Mouse (Mus musculus) hindbrain, embryonic 14.5 days (tissue): Measurements from ENCODE around the gene Cpeb2. TPM values are rescaled to one million over a fixed set of nuclear protein-coding genes. Genes with fewer than 3 reads are reported as not detected.

ENCODE experiments used
- ATAC-seq: fragments of 200-750 bp; cut with Nextera tagmentation; 2 replicates; pipeline ENCODE4 v1.8.0; 2017; ENCODE audit warnings: moderate number of reproducible peaks, mild to moderate bottlenecking, moderate TSS enrichment, moderate library complexity; ENCODE audit not compliant: low FRiP score
- DNase-seq: peaks from one replicate; pipeline ENCODE4 v3.0.0-alpha.2; 2015; ENCODE audit warnings: low spot score
- H3K27ac ChIP-seq: fragments of 300-500 bp; sonication (generic); 2 replicates; pipeline ENCODE4 v1.5.1; 2014; ENCODE audit warnings: mild to moderate bottlenecking, moderate library complexity
- H3K27me3 ChIP-seq: fragments of 300-500 bp; sonication (generic); 2 replicates; pipeline ENCODE4 v1.6.1; 2014; ENCODE audit warnings: mild to moderate bottlenecking, low read length, mixed read lengths; ENCODE audit not compliant: control insufficient read depth, insufficient read depth
- H3K36me3 ChIP-seq: fragments of 300-500 bp; sonication (generic); replicated peaks from 2 replicates; pipeline ENCODE4 v1.6.1; 2014; ENCODE audit not compliant: control insufficient read depth, insufficient read depth
- H3K4me1 ChIP-seq: fragments of 300-500 bp; sonication (generic); replicated peaks from 2 replicates; pipeline ENCODE4 v1.6.1; 2014; ENCODE audit warnings: antibody characterized with exemption, low read length, mixed read lengths; ENCODE audit not compliant: control insufficient read depth, insufficient read depth
- H3K4me2 ChIP-seq: fragments of 300-500 bp; sonication (generic); replicated peaks from 2 replicates; pipeline ENCODE4 v1.6.1; 2014; ENCODE audit warnings: mild to moderate bottlenecking, moderate library complexity
- H3K4me3 ChIP-seq: fragments of 300-500 bp; sonication (generic); replicated peaks from 2 replicates; pipeline ENCODE4 v1.5.1; 2014; ENCODE audit warnings: mild to moderate bottlenecking, low read length
- H3K9ac ChIP-seq: fragments of 300-500 bp; sonication (generic); 2 replicates; pipeline ENCODE4 v1.6.1; 2014
- H3K9me3 ChIP-seq: fragments of 300-500 bp; sonication (generic); 2 replicates; pipeline ENCODE4 v1.6.1; 2016; ENCODE audit warnings: low read length; ENCODE audit not compliant: control insufficient read depth
- WGBS: fragments of 180-500 bp; shearing (Covaris S2); extraction: QIAGEN DNeasy Blood & Tissue Kit; methylation state at CpG from one replicate; pipeline ENCODE4 v1.1.7; 2014; 5-methylcytosine and 5-hydroxymethylcytosine counted together
- polyA plus RNA-seq: library from polyadenylated mRNA; unstranded; fragments of >200 nt; fragmentation: Nextera tagmentation; extraction: Ambion mirVana; gene quantifications from 2 replicates; pipeline ENCODE4 v1.2.1, GENCODE M21; 2014

The Cpeb2 gene
- polyA plus RNA-seq, 1 experiment from 2014 or later: 25.6 TPM

- Histone ChIP-seq H3K4me1 (no peaks in the 10 kb centered on the region), H3K4me2 (no peak overlapping the region), H3K9me3 (no peaks in the 10 kb centered on the region), H3K36me3 (no peaks in the 10 kb centered on the region), H3K27me3 (no peaks in the 10 kb centered on the region), H3K9ac (no peak overlapping the region), H3K4me3 (no peak overlapping the region), H3K27ac (no peak overlapping the region)
- DNase-seq (no peak), ATAC-seq (no peak)
- 97% methylated on average over 3 of the region's 3 CpGs for WGBS
Observed at GRCm38 (mm10) chr5:43330260-43330659, 97.3 kb downstream of the Cpeb2 start.

- Histone ChIP-seq H3K27ac (no peak overlapping the region), H3K4me1 (no peaks in the 10 kb centered on the region), H3K36me3 (no peaks in the 10 kb centered on the region), H3K4me3 (no peak overlapping the region), H3K9me3 (no peaks in the 10 kb centered on the region), H3K9ac (no peak overlapping the region), H3K4me2 (no peak overlapping the region), H3K27me3 (no peaks in the 10 kb centered on the region)
- 76% methylated on average over 2 of the region's 2 CpGs for WGBS
- no peak for ATAC-seq
- DNase-seq: no peak
Observed at GRCm38 (mm10) chr5:43334469-43334868, 101.5 kb downstream of the Cpeb2 start.

- H3K27me3 ChIP-seq: no peaks in the 10 kb centered on the region
- no peak for ATAC-seq
- no peaks in the 10 kb centered on the region for H3K9me3 ChIP-seq
- no peak for DNase-seq
- no peak overlapping the region for H3K4me2 ChIP-seq
- no peak overlapping the region for H3K9ac ChIP-seq
- H3K27ac ChIP-seq: no peak overlapping the region
- H3K36me3 ChIP-seq: no peaks in the 10 kb centered on the region
- H3K4me3 ChIP-seq: no peak overlapping the region
- H3K4me1 ChIP-seq: no peaks in the 10 kb centered on the region
- 90% methylated on average over 1 of the region's 1 CpGs for WGBS
Observed at GRCm38 (mm10) chr5:43337212-43337611, 104.2 kb downstream of the Cpeb2 start.

- Histone ChIP-seq H3K4me1 (no peaks in the 10 kb centered on the region), H3K4me2 (no peak overlapping the region), H3K27me3 (no peaks in the 10 kb centered on the region), H3K9ac (no peak overlapping the region), H3K27ac (peak overlapping the region; percentile 57; the same call in 1 of the 2 replicates), H3K36me3 (no peaks in the 10 kb centered on the region), H3K4me3 (no peak overlapping the region), H3K9me3 (no peaks in the 10 kb centered on the region)
- ATAC-seq (peak; percentile 64; the same call in 1 of the 2 replicates), DNase-seq (peak; percentile 56)
- WGBS: 39% methylated on average over 10 of the region's 10 CpGs
Observed at GRCm38 (mm10) chr5:43338771-43339475, 106.0 kb downstream of the Cpeb2 start.
